Mouse (Mus musculus) heart, postnatal 36 days (tissue): ENCODE results near the gene Apof. TPM values are rescaled to one million over a fixed set of nuclear protein-coding genes. Genes with fewer than 3 reads are reported as not detected.

ENCODE experiments used
- DNase-seq, 2 experiments: peaks; one replicate each; pipeline ENCODE4 v3.0.0; 2021 to 2022
- intact Hi-C: fragments of 180-260 bp; cut with DNase I; formaldehyde crosslinking; loops from one replicate; pipeline ENCODE4 v1.15.1; 2025
- total RNA-seq, 2 experiments: library from RNA; stranded (reverse); gene quantifications; 2 replicates each; pipeline ENCODE4 v1.2.3; 2021

The Apof gene
- total RNA-seq: not detected

DNA sequence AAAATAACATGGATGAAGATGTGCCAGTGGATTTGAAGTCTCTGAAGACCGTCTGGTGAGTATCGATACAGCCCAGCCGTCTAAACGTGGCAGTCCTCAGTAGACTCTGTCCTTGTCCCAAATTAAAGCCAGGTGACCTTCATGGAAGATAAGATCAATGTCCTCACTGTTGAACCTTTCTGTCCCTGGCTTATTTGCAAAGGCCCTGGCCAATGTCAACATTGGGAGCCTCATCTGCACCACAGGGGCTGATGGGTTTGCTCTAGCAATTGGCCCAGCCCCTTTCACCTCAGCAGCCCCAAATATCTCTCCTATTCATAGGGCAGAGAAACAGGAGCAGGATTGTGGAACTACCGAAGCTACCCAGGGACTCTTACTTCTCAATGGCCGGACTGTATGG is at the start of gene Apof:
Gene Apof, plus strand, starts transcription at position 301 of the 400 bp plus-strand sequence.
- intact Hi-C loops: loop anchor here (2.0 kb wide), 1 partner anchor 36 kb away; the partner anchor contains the start of gene Timeless
- no peak for DNase-seq

DNA sequence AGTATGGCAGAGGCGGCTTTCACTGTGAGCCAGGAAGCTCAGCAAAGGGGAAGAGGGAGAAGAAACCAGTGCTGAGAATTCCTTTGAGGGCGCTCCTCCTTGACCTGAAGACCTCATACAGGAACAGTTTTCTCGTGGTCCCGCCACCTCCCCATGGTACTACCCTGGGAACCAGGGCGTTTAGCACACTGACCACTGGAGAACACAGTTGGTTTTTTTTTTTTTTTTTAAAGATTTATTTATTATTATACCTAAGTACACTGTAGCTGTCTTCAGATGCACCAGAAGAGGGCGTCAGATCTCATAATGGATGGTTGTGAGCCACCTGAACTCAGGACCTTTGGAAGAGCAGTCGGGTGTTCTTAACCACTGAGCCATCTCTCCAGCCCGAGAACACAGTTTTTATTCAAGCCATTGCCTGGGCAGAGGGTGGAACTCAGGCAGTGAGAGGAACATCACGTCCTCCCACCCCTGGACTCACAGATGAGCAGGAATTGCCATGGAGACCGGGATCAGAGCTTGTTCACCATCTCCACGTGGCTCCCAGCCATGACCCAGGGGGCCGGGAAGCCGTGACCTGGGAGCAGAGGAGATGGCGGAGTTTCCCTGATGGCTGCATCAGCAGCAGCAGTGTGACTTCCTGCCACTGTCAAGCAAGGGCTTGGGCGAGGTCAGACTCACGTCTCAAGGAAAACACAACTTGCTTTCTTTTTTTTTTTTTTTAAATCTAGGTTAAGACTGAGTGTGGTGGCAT is 46.8 kb upstream of the Apof start:
- intact Hi-C loops: no loop called here
- DNase-seq: no peak

DNA sequence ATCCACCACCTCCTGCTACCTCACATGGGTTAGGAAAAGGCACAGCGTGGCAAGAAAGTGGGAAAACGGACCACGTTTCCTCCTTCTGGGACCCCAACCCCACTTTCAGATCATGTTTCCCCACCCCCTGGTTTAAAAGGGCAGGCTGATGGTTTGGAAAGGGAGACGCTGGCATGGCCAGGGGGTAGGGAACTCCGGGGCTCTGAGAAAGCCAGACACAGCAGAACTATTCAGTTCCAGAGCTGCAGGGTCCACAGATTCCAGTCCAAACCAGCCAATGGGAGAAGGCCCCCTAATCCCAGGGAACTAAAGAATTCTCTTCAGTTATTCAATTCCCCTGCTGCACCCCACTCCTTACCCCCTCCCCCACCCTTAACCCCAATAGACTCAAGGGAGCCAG is 43.4 kb upstream of the Apof start:
- intact Hi-C loops: no loop called here
- DNase-seq: no peak

DNA sequence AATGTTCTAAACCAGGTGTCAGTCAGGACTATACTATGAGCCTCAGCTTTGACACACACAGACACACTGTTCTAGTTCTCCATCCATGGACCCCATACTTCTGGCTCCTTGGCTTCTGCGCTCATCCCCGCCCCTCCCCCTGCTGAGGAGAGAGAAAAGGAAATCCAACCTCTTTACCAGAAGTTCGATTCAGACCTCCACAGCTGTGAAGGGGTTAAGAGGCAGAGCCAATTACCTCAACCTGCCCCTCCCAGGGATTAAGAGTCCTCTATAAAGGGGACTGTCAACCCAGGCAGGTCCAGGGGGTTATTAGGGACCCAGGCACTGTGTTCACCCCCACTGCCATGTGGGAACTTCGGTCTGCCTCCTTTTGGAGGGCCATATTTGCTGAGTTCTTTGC is 42.9 kb upstream of the Apof start, which contains the start of gene Mip:
Gene Mip, plus strand, starts transcription at position 301 of the 400 bp plus-strand sequence.
- intact Hi-C loops: no loop called here
- DNase-seq: no peak

DNA sequence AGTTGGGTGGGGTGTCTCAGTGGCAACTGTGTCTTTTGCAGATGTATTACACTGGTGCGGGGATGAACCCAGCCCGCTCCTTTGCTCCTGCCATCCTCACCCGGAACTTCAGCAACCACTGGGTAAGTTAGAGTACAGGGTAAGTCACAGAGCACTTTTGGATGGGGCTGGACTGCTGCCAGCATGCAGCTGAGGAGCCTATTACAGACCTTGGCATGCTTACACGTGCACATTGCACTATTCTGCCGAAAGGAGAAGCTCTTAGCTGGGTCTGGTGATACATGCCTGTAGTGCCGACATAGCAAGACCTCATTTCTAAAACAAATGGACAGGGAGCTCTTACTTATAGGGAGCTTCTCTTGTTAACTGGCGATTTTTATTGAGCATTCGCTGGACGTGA is 40.9 kb upstream of the Apof start:
- intact Hi-C loops: no loop called here
- no peak for DNase-seq

DNA sequence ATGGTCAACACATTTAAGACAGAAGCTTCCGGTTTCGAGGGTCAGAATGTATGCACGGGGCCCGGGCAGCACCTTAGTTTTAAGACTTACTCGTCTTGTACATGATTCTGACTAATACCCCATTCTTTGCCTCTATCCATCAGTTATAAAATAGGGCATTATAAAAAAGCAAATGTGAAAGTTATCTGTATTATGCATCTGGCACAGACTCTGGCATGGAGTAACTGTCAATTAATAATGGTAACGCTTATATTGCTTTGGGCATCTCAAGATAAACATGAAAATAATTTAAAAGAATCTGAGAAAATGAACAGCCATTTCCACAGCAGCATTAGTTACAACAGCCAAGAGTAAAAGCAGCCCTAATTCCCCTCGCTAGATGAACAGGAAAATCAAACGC is 40.5 kb upstream of the Apof start:
- DNase-seq: no peak
- intact Hi-C loops: no loop called here

DNA sequence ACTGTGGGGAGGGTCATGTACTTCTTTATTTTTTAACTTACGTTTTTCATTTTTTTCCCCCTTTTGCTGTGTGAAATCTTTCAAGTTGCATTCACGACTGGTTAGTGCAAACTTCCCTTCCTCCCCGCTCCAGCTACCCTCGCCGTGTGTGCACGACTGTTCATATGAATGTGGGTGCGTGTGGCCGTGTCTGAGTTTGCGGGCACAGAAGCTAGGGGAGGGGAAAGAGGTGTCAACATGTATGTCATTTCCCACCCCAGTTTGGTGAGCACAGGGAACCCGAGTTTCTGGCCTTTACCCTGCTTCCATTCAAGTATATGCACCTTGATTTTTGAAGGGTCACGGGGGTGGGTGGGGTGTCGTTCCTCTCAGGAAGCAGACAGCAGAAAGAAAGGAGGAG is 37.9 kb upstream of the Apof start:
- intact Hi-C loops: loop anchor here (2.0 kb wide), 1 partner anchor 18 kb away; no protein-coding TSS in a partner anchor
- DNase-seq: no peak

DNA sequence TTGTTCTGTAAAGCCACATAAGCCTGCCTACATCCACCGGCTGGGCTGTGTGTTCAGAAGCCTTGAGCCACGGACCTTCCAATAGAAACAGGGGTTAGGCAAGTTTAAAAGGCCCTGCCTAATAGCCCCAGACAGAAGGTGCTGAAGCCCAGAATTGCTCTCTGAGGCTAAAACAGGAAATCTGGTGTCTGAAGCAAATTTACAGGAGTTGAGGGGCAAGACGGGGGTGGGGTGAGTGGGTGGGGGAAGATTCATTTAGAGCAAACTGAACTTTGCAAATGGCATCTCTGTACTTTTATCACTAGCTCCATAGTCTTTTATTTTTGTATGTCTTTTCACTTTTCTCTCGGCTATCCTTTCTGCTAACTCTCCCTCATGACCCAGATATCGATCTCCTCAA is 37.3 kb upstream of the Apof start:
- intact Hi-C loops: loop anchor here (2.0 kb wide), 1 partner anchor 18 kb away; no protein-coding TSS in a partner anchor
- DNase-seq: no peak

DNA sequence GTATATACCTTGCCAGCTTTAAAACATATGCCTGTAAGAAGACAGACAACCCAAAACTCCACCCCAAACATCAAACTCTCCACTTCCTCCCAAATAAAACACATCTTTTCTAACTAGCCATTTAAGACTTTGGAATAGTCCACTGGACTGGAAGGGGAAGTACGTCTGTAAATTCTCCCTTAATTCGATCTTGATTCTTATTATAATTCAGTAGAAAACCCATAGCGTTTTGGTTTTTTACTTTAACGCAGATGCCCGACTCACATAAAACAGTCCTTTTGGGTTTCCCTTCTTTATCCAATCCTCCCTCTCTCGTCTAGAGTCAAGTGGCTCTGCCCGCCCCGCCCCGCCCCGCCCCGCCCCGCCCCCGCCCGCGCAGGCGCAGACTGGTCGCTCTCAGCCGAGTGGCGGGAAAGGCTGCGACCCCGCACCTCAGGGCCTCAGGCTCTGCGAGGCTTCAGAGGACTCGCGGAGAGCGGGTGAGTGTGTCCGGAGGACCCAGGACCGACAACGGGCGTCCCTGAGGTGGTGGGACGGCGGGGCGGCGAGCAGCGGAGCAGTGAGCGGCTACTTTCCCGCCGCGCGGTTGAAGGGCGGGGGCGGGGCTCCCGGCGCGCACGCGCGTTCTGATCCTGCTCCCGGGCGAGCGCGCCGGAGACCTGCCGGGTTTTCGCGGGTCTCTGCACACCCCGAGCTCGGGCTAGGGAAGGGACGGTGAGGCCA is 36.6 kb upstream of the Apof start, which contains the start of gene Timeless:
Gene Timeless, plus strand, starts transcription at position 369 of the 723 bp plus-strand sequence.
- DNase-seq: peak; percentile 94 to 98
- intact Hi-C loops: loop anchor here (2.0 kb wide), 2 partner anchors 19 to 37 kb away; partner anchors contain the start of gene Apof

DNA sequence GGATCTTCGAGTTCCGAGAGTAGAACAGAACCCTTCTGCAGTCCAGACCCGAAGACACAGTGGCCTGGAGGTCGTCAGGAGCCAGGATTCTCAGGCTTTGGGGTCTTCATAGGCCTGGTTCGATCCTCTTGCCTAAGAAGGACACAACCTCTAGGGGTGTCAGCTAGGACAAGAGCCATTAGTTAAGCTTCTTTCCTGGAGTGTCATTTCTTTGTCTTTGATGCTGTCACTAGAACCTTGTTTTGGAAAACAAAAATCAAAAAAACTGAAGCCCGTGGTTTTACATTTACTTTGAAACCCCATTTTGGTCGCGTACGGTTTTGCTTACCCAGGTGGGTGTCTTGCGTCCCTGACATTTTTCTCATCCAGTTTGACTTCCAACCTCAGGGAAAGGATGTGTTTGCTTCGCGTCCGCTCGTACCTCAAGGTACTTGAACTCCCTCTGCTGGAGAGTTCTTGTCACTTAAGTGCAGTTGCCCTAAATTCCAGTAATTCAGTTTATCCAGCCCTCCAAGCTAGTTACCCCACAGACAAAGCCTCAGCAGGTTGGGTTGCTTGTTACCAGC is 36.0 kb upstream of the Apof start:
- DNase-seq: peak; percentile 49 to 59

DNA sequence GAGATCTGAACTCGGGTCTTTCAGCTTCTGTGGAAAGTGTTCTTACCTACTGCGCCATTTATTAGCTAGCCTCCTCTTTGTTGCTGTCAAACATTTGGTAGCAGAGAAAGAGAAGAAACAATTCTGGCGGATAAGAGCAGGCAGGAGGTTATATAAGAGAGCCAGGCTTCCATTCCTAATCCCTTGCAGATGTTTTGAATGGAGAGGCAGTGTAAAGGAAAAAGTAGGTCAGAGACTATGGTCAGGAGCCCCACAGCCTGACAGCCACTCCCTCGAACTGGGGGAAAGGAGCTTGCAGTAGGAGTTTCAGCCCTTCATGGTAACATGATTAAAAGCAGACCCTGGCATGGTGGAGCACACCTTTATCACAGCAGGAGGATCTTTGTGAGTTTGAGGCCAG is 32.1 kb upstream of the Apof start:
- intact Hi-C loops: no loop called here
- no peak for DNase-seq

More for the DNA sequence above, 36.0 kb upstream of the Apof start:
- intact Hi-C loops: loop anchor here (2.0 kb wide), 1 partner anchor 36 kb away; the partner anchor contains the start of gene Apof

DNA sequence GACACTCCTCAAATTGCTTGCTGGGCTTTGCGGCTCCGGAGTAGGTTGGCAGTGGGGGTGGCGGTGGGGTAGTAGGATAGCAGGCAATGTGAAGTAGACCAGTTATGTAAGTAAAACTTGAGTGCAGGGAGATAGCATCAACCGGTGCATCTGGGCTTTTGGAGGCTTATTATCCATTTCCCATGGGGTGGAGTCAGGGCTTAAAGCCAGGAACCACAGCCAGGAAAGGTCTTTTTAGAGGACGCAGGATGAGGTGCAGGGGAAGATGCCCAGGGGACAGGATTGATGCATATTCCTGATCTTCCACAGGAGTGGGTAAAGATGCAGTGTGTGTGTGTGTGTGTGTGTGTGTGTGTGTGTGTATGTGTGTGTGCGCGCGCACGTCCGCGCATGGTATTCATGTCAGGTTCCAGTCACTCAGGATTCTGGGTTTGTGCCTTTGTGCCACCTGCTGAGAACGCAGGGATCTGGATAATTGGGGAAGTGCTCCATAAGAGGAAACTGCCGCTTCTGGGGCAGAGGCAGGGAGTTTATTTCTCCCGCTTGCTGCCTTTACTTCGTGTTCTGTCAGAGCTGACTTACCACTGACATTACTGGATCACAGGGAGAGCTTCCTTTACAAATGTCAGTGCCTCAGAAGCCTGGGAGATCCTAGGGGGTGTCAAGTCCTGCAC is 30.5 kb upstream of the Apof start:
- intact Hi-C loops: no loop called here

DNA sequence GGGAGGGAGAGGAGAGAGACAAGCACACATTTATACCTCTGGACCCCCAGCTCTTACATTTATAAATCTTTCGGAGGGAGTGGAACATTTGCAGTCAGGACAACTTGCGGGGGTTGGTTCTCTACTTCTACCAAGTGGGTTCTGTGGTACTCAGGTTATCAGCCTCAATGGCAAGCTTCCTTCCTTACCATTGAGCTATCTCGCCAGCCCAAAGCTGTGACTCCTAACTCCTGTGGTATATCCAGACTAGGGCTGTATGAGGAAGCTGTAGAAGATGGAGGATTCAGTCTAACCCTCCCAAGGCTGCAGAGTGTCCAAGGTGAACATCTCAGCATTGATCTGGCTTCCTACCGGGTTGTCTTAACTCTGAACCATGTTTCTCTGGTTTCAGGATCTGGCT is 29.3 kb upstream of the Apof start:
- intact Hi-C loops: no loop called here
- DNase-seq: no peak

More for the DNA sequence above, 30.5 kb upstream of the Apof start:
- DNase-seq: peak; percentile 50 to 57

DNA sequence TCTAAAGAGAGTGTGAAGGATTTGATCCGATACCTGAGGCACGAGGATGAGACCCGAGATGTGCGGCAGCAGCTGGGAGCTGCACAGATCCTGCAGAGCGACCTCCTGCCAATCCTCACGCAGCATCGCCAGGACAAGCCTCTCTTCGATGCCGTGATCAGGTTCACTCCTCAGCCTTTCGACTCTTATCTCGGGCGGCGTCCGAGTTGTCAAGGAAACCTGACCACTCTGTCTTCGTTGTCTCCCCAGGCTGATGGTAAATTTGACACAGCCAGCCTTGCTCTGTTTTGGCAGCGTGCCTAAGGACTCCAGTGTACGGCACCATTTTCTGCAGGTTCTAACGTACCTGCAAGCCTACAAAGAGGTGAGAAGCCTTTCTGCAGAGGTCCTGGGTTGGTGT is 28.3 kb upstream of the Apof start:
- no peak for DNase-seq
- intact Hi-C loops: no loop called here

DNA sequence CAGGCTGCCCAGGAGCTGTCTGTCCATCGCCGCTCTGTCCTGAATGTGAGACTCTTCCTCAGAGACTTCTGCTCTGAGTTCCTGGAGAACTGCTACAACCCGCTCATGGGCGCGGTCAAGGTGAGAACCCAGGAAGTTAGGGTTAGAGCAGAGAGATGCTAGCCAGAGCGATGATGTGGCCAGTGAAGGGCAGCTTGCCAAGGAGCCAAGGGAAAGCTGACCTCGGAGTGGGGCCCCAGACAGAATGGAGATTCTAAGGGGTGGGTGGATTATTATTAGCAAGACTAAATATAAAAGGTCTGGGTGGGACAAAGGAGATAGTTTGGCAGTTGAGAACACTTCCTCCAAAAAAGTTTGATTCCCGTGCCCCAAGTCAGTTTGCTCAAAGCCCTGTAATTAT is 25.2 kb upstream of the Apof start:
- intact Hi-C loops: no loop called here
- DNase-seq: peak; percentile 28 to 32

DNA sequence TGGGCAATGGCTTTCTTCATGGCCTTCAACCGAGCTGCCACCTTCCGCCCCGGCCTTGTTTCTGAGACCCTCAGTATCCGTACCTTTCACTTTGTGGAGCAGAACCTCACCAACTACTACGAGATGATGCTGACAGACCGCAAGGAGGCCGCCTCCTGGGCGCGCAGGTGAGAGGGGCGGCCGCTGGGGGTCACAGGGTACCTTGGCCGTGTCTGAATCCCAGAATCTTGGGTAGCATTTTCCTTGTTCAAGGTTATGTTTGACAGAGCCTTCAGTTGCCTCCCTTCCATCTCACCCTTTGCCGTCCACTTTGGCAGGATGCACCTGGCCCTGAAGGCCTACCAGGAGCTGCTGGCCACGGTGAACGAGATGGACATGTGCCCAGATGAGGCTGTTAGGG is 24.4 kb upstream of the Apof start:
- no peak for DNase-seq
- intact Hi-C loops: no loop called here

DNA sequence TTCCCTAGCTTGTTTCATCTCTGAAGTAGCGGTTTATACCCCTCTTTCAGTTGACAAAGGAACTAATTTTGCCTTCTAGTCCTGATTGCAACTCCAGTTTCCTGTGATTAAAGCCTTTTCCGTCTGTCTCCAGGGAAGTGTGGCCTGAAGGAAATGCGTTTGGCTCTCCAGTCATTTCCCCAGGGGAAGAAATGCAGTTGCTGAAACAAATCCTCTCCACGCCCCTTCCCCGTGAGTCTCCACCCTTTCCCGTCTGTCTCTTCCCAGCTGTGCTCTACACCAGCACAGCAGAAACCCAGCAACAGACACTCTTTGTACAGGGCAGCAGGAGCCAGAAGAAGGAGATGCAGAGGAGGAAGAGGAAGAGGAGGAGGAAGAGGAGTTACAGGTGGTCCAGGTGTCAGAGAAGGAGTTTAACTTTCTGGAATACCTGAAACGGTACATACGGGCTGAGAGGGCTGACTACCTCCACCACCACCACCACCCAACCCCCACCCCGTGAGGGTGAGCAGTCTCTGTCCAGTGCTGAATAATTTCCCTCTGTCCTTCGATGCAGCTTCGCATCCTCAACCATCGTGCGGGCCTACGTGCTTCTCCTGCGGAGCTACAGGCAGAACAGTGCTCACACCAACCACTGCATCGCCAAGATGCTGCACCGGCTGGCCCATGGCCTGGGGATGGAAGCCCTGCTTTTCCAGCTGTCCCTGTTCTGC is 21.3 kb upstream of the Apof start:
- peak; percentile 61 to 65 for DNase-seq

DNA sequence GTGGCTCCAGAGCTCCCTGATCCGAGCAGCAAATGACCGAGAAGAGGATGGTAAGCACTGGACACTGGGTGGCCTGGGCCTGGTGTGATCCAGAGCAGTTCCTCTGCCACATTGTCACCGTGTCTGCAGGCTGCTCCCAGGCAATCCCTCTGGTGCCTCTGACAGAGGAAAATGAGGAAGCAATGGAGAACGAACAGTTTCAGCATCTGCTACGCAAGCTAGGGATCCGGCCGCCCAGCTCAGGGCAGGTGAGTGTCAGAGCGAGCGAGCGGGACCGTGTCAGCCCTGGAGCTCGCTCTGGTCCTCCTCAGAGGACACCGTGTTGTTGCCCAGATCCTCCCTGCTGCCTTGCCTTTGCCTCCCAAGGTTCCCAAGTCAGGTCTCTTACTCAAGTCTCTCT is 17.9 kb upstream of the Apof start:
- DNase-seq: no peak
- intact Hi-C loops: no loop called here

More for the DNA sequence above, 21.3 kb upstream of the Apof start:
- intact Hi-C loops: no loop called here

DNA sequence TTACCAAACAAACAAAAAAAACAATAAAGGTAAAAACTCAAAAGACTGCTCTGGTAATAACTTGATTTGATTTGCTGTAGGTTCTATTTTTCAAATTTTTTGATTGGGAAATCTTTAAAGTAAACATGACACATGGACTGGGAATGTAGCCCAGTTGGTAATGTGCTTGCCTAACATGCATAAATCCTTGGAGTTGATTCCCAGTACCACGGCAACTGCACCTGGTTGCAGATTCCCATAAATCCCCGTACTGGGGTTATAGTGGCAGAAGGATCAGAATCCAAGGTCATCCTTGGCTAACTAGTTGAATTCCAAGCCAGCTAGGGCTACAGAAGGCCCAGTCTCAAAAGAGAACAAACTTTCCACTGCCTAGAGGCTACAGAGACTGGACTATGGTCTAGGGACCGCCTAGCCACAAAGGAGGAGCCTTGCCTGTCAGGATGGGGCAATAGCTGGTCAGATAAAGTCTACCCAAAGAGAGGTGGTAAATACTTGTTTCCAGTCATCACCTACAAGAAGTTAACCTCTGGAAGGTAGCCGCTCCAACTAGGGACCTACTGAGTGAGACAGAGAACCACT is 14.7 kb upstream of the Apof start, which contains the start of gene Apon:
Gene Apon, plus strand, starts transcription at position 420 of the 579 bp plus-strand sequence.
- intact Hi-C loops: no loop called here
- no peak for DNase-seq

DNA sequence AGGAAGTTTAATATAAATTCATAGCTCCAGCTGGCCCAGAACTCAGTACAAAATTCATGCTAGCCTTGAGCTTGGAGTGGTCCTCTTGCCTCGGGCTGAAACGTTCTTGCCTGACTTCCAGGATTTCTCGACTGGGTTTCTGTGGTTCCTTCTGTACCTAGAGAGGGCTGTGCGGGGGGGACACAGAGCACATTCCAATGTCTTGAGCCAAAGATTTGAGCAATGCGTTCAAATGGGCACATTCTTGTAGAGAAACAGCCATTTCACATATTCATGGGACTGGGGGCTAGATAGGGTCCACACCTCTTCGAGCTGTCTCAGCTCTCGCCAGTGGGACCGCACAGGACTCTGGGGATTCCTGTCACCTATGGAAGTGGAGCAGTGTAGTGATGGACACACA is 12.5 kb upstream of the Apof start:
- intact Hi-C loops: no loop called here
- no peak for DNase-seq
